Mouse (Mus musculus) ovary, postnatal 36 days (tissue): ENCODE data around the gene Gm9789.
"Not testable (repeated sequence)": the region's sequence is repeated elsewhere in the genome, so short reads cannot be mapped to it uniquely, and the experiment has no call there.

Experiments used
- DNase-seq: peaks from one replicate; pipeline ENCODE4 v3.0.0; 2022; ENCODE audit warnings: low spot score, mixed read lengths

The Gm9789 gene

DNA sequence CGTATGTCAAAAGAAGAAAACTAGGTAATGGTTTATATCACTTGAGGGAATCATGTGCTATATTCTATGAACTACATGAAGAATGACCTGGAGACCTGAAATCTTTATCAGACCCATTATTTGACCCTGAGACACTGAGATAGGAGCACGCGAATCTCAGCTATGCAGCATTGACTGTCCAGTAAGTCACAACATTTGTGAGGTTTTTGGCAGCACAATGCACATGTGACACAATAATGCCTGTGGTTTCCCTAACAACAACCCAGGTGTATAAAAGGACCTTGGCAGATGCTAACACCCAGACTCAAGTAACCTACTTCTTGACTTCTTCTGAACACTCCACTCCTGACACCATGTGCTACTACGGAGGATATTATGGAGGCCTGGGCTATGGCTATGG, at the start of gene Gm9789:
Gene Gm9789, plus strand, starts transcription at position 301 of the 400 bp plus-strand sequence.
- DNase-seq = no peak

DNA sequence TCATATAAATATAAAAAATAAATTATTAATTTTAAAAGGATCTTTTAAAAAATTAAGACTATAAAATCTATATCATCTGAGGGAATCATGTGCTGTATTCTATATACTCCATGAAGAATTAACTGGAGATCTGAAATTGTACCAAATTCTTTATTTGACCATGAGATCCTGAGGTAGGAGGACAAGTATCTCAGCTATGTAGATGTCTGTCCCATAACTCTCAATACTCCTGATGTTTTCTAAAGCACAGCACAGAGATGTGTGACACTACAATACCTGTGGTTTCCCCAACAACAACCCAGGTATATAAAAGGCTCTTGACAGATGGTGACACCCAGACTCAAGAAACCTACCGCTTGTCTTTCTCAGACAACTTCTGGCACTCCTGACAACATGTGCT, 17.2 kb upstream of the Gm9789 start, which contains the start of gene Gm6358:
Gene Gm6358, plus strand, starts transcription at position 301 of the 400 bp plus-strand sequence.
- no peak for DNase-seq

DNA sequence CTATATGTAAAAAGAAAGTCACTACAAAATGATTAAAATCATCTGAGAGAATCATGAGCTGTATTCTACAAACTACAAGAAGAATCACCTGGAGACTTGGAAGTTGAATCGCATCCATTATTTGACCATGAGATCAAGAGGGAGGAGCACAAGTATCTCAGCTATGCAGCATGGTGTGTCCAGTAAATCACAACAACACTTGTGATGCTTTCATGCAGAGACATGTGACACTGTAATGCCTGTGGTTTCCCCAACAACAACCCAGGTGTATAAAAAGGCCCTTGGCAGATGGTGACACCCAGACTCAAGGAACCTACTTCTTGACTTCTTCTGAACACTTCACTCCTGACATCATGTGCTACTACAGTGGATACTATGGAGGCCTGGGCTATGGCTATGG, 7.0 kb upstream of the Gm9789 start, which contains the start of gene Gm10061:
Gene Gm10061, plus strand, starts transcription at position 301 of the 400 bp plus-strand sequence.
- DNase-seq = no peak

DNA sequence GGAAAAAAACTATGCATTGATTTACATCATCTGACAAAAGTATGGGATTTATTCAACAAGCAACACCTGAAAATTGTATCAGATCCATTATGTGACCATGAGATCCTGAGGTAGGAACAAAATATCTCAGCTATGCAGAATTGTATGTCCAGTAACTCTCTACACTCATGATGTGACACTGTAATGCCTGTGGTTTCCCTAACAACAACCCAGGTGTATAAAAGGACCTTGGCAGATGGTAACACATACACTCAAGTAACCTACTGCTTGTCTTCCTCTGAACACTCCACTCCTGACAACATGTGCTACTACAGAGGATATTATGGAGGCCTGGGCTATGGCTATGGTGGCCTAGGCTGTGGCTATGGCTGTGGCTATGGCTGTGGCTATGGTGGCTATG, 11.4 kb downstream of the Gm9789 start, which contains the start of gene Gm7735:
Gene Gm7735, plus strand, starts transcription at position 301 of the 400 bp plus-strand sequence.
- DNase-seq = not testable (repeated sequence)

DNA sequence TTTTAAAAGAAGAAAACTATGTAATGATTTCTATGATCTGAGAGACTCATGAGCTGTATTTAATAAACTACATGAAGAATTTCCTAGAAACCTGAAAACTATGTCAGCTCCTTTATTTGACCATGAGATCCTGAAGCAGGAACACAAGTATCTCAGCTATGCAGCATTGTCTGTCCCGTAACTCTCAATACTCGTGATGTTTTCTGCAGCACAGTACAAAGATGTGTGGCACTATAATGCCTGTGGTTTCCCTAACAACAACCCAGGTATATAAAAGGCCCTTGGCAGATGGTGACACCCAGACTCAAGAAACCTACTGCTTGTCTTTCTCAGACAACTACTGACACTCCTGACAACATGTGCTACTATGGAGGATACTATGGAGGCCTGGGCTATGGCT, 16.7 kb downstream of the Gm9789 start, which contains the start of gene 1110057P08Rik:
Gene 1110057P08Rik, plus strand, starts transcription at position 301 of the 400 bp plus-strand sequence.
- DNase-seq = no peak

DNA sequence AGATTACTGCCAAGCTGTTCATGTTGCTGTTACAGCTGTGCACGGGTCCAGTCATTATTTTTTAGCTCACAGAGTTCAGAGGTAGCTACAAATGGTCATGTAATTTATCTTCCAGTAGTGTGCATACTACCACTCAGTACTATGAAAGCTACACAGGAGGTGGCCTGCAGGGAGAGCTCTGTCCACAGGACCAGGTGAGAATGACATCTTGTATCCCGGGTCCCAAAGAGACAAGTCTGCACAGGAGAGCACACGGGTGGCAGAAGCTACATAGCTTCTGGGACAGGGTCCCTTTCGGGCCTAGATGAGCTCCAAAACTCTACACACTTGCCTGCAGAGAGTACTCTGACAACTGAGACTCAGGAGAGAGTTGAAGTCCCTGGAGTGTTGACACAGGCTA, 30.9 kb downstream of the Gm9789 start:
- no peak for DNase-seq

DNA sequence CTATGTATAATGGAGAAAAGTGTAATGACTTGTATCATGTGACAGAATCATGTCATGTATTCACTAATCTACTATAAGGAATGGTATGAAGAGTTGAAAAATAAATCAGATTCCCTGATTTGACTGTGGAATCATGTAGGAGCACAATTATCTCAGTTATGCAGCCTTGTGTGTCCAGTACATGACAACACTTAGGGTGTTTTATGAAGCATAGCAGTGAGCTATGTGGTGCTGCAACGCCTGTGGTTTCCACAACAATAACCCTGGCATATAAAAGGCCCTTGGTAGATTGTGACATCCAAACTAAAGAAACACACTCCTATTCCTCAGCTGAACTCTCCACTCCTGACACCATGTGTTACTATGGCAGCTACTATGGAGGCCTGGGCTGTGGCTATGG, 47.8 kb downstream of the Gm9789 start, which contains the start of gene Krtap20-2:
Gene Krtap20-2, plus strand, starts transcription at position 301 of the 400 bp plus-strand sequence.
- no peak for DNase-seq
